Comparison of ENCODE assay signal across 25 mouse cellular contexts in the genomic region with DNA sequence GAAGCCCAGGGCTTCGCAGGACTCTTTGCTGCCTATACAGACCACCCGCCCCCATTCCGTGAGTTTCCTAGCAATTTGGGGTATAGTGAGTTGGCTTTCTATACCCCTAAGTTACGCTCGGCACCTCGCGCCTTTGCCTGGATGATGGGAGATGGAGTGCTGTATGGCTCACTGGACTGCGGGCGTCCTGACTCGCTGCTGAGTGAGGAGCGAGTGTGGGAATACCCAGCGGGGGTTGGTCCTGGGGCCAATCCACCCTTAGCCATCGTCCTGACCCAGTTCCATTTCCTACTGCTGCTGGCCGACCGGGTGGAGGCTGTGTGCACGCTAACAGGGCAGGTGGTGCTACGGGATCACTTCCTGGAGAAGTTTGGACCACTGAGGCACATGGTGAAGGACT. TPM values are rescaled to one million over a fixed set of nuclear protein-coding genes. Genes with fewer than 3 reads are reported as not detected.
A peak's percentile ranks its signal among the peaks of the same experiment; 100 is the strongest.
DNase-seq lines count a peak whose midpoint lies in the region; ATAC-seq and TF ChIP-seq lines count a peak whose summit lies in the region.
"Had no signal": no experiment of that assay in that cellular context is flagged by ENCODE, and none has a peak within 500 bp of the region (broad histone marks: within the 10 kb centered on the region; RNA-seq: fewer than 3 reads in every experiment).

No protein-coding gene starts in this region.

- H3K4me1 ChIP-seq in megakaryocyte, embryonic 14.5 days = peaks cover 48% of the 10 kb centered on the region
- peaks cover 0 to 13% of the 10 kb centered on the region in 2 experiments; a peak in 1 of 4 replicates for H3K4me1 ChIP-seq in ES-E14 (ENCODE audit: control insufficient read depth in 2 of 2, insufficient read depth in 2 of 2, low read length in 2 of 2, poor library complexity in 1 of 2)

- DNase-seq in cerebellum, adult 9-11 months = peak; percentile 65
- DNase-seq in cerebellum, postnatal 10 days = no peak
- no peak for DNase-seq in ES-E14 (ENCODE audit: low read depth, low spot score)
- DNase-seq in spleen, postnatal 10 days (ENCODE audit: low spot score in 2 of 2) = no peak
- DNase-seq: adrenal gland, adult 8-10 months; adrenal gland, postnatal 25 days; embryo, embryonic 11 days; gastrocnemius, postnatal 25 days; heart, adult 2 months; kidney, adult 11 months; kidney, adult 8-10 months had no signal

- H3K27me3 ChIP-seq in megakaryocyte, embryonic 14.5 days (replicated peaks) = no peaks in the 10 kb centered on the region
- H3K27me3 ChIP-seq: embryonic facial prominence, embryonic 15.5 days; forebrain, embryonic 15.5 days; hindbrain, embryonic 12.5 days; hindbrain, embryonic 15.5 days had no signal

- no peaks in the 10 kb centered on the region for H3K9me3 ChIP-seq in megakaryocyte, embryonic 14.5 days
- no peaks in the 10 kb centered on the region for H3K9me3 ChIP-seq in ES-E14 (ENCODE audit: control insufficient read depth, insufficient read depth, low read depth, low read length)
- H3K9me3 ChIP-seq: embryonic facial prominence, embryonic 15.5 days; forebrain, embryonic 15.5 days; hindbrain, embryonic 12.5 days; hindbrain, embryonic 15.5 days had no signal

- no peak overlapping the region for H3K27ac ChIP-seq in ES-E14 (ENCODE audit: insufficient read depth, low read depth, low read length, poor library complexity, severe bottlenecking)
- H3K27ac ChIP-seq: embryonic facial prominence, embryonic 15.5 days; forebrain, embryonic 15.5 days; heart, adult 2 months; hindbrain, embryonic 12.5 days; hindbrain, embryonic 15.5 days had no signal

- in situ Hi-C loops in ES-E14 (cut with MboI; ENCODE audit: low sequenced_read_pairs in 2 of 2, unreplicated experiment in 2 of 2) = loop anchor here in 1 of 2 experiments (10.0 kb wide), 1 partner anchor 221 kb away; no protein-coding TSS in a partner anchor

- peaks cover 81% of the 10 kb centered on the region for H3K36me3 ChIP-seq in megakaryocyte, embryonic 14.5 days (replicated peaks; ENCODE audit: low read length)
- H3K36me3 ChIP-seq in ES-E14 (ENCODE audit: control insufficient read depth, insufficient read depth, low read length, poor library complexity, severe bottlenecking) = peaks cover 35% of the 10 kb centered on the region; the same call in 1 of the 2 replicates

- no peak for ATAC-seq in megakaryocyte, adult 5-6 weeks (ENCODE audit: poor library complexity, severe bottlenecking)
- ATAC-seq: activated CD4-positive, CD25-positive, alpha-beta regulatory T cell, adult 4 months; CD4-positive, CD25-positive, alpha-beta regulatory T cell, adult 4 months; forebrain, embryonic 15.5 days had no signal

- peak overlapping the region; percentile 42 for H3K4me3 ChIP-seq in megakaryocyte, embryonic 14.5 days (replicated peaks)
- H3K4me3 ChIP-seq in ES-E14 (ENCODE audit: insufficient read depth in 1 of 2, low read depth in 1 of 2, low read length in 2 of 2, poor library complexity in 1 of 2, severe bottlenecking in 1 of 2) = peak overlapping the region; percentile 2 to 52
- H3K4me3 ChIP-seq: embryonic facial prominence, embryonic 15.5 days; forebrain, embryonic 15.5 days; heart, adult 2 months; hindbrain, embryonic 12.5 days; hindbrain, embryonic 15.5 days had no signal

- H3K9ac ChIP-seq in ES-E14 (ENCODE audit: insufficient read depth, low read depth, low read length, poor library complexity, severe bottlenecking) = peak overlapping the region; percentile 25; the same call in 1 of the 2 replicates
- H3K9ac ChIP-seq: embryonic facial prominence, embryonic 15.5 days; forebrain, embryonic 15.5 days; hindbrain, embryonic 12.5 days; hindbrain, embryonic 15.5 days had no signal

TF ChIP-seq in ES-E14, 5 proteins besides CTCF, POLR2A, EP300 and RAD21:
- TF ChIP-seq CHD2 (IDR thresholded peaks at IDR 0.05; ENCODE audit: low read depth, low read length) = no peak
- no peak for TF ChIP-seq MAFK (IDR thresholded peaks at IDR 0.05; ENCODE audit: insufficient read depth, low read depth, low read length)
- TF ChIP-seq ZC3H11A (IDR thresholded peaks at IDR 0.05; ENCODE audit: borderline replicate concordance, low read depth, low read length) = no peak
- no peak for TF ChIP-seq ZNF384 (IDR thresholded peaks at IDR 0.05; ENCODE audit: low read depth, low read length)
- TF ChIP-seq HCFC1 (IDR thresholded peaks at IDR 0.05; ENCODE audit: borderline replicate concordance, insufficient read depth, low read length) = no peak

RNA-seq across cellular contexts. Expression of a gene that starts 4.8 kb away (rescaled TPM):
- polyA plus RNA-seq in megakaryocyte, embryonic 14.5 days (2012; ENCODE audit: insufficient read depth, low replicate concordance) = 8.8 and 11.1 TPM in 2 replicates
- total RNA-seq in megakaryocyte, adult 5-6 weeks (2015) = 8.9 and 9.0 TPM in 2 replicates
- total RNA-seq in megakaryocyte, adult 5-6 weeks (2017) = 19.6 and 21.2 TPM in 2 replicates
- total RNA-seq in ES-E14 (2012; rRNA removed) = 17.0 and 17.8 TPM in 2 replicates

RNA-seq across cellular contexts. Expression of a gene that starts 22.2 kb away (rescaled TPM):
- 1.9 TPM in 1 of 2 replicates, not detected in the other for polyA plus RNA-seq in megakaryocyte, embryonic 14.5 days (2012; ENCODE audit: insufficient read depth, low replicate concordance)
- total RNA-seq in megakaryocyte, adult 5-6 weeks (2015) = 0.16 and 0.59 TPM in 2 replicates
- total RNA-seq in megakaryocyte, adult 5-6 weeks (2017) = 0.28 and 0.81 TPM in 2 replicates
- total RNA-seq in ES-E14 (2012; rRNA removed) = 1.8 and 1.9 TPM in 2 replicates
- total RNA-seq: gastrocnemius, adult 8-10 months; gastrocnemius, postnatal 25 days; heart, adult 2 months; heart, postnatal 25 days; hematopoietic stem cell, adult 5-6 weeks had no signal
- polyA plus RNA-seq: activated CD4-positive, CD25-positive, alpha-beta regulatory T cell, adult 4 months; CD4-positive, CD25-positive, alpha-beta regulatory T cell, adult 4 months; heart, embryonic 11.5 days; heart, postnatal 0 days had no signal

RNA-seq across cellular contexts. Expression of a gene that starts 32.3 kb away (rescaled TPM):
- polyA plus RNA-seq in megakaryocyte, embryonic 14.5 days (2012; ENCODE audit: insufficient read depth, low replicate concordance) = not detected in 2 replicates
- 0.09 TPM in 1 of 2 replicates, not detected in the other for total RNA-seq in megakaryocyte, adult 5-6 weeks (2015)
- not detected in 2 replicates for total RNA-seq in megakaryocyte, adult 5-6 weeks (2017)
- 0.27 and 0.42 TPM in 2 replicates for total RNA-seq in ES-E14 (2012; rRNA removed)
- polyA plus RNA-seq: activated CD4-positive, CD25-positive, alpha-beta regulatory T cell, adult 4 months; C2C12; CD4-positive, CD25-positive, alpha-beta regulatory T cell, adult 4 months had no signal

RNA-seq across cellular contexts. Expression of a gene that starts 56.1 kb away (rescaled TPM):
- polyA plus RNA-seq in megakaryocyte, embryonic 14.5 days (2012; ENCODE audit: insufficient read depth, low replicate concordance) = not detected in 2 replicates
- not detected in 2 replicates for total RNA-seq in megakaryocyte, adult 5-6 weeks (2015)
- not detected in 2 replicates for total RNA-seq in megakaryocyte, adult 5-6 weeks (2017)
- 80.3 and 167 TPM in 2 replicates for total RNA-seq in ES-E14 (2012; rRNA removed)
- total RNA-seq: heart, adult 2 months; heart, postnatal 25 days had no signal
- polyA plus RNA-seq: activated CD4-positive, CD25-positive, alpha-beta regulatory T cell, adult 4 months; CD4-positive, CD25-positive, alpha-beta regulatory T cell, adult 4 months had no signal

RNA-seq across cellular contexts. Expression of a gene that starts 57.7 kb away (rescaled TPM):
- 33.0 and 93.9 TPM in 2 replicates for polyA plus RNA-seq in megakaryocyte, embryonic 14.5 days (2012; ENCODE audit: insufficient read depth, low replicate concordance)
- total RNA-seq in megakaryocyte, adult 5-6 weeks (2015) = 0.39 and 1.1 TPM in 2 replicates
- 0.51 and 1.3 TPM in 2 replicates for total RNA-seq in megakaryocyte, adult 5-6 weeks (2017)
- total RNA-seq in ES-E14 (2012; rRNA removed) = 20.9 and 31.0 TPM in 2 replicates
- polyA plus RNA-seq: activated CD4-positive, CD25-positive, alpha-beta regulatory T cell, adult 4 months; CD4-positive, CD25-positive, alpha-beta regulatory T cell, adult 4 months had no signal
